Mouse (Mus musculus) intestine, embryonic 16.5 days (tissue): ENCODE data around the gene Slc38a8. TPM values are rescaled to one million over a fixed set of nuclear protein-coding genes. Genes with fewer than 3 reads are reported as not detected.

Experiments used
- ATAC-seq: fragments of 200-750 bp; cut with Nextera tagmentation; 2 replicates; pipeline ENCODE4 v1.8.0; 2017; ENCODE audit warnings: moderate TSS enrichment, moderate library complexity
- H3K27ac ChIP-seq: fragments of 300-500 bp; sonication (generic); 2 replicates; pipeline ENCODE4 v1.5.1; 2014; ENCODE audit warnings: mild to moderate bottlenecking, low read length
- H3K27me3 ChIP-seq: fragments of 300-500 bp; sonication (generic); replicated peaks from 2 replicates; pipeline ENCODE4 v1.6.1; 2014; ENCODE audit warnings: low read length, control low read depth, mixed read lengths; ENCODE audit not compliant: control insufficient read depth, insufficient read depth
- H3K36me3 ChIP-seq: fragments of 300-500 bp; sonication (generic); 2 replicates; pipeline ENCODE4 v1.6.1; 2014; ENCODE audit warnings: low read length, control low read depth; ENCODE audit not compliant: control insufficient read depth, insufficient read depth
- H3K4me1 ChIP-seq: fragments of 300-500 bp; sonication (generic); 2 replicates; pipeline ENCODE4 v1.6.1; 2014; ENCODE audit warnings: low read length, control low read depth, mixed read lengths; ENCODE audit not compliant: control insufficient read depth, insufficient read depth
- H3K4me2 ChIP-seq: fragments of 300-500 bp; sonication (generic); 2 replicates; pipeline ENCODE4 v1.6.1; 2014; ENCODE audit warnings: low read depth, low read length, control low read depth
- H3K4me3 ChIP-seq: fragments of 300-500 bp; sonication (generic); 2 replicates; pipeline ENCODE4 v1.5.1; 2014; ENCODE audit warnings: mild to moderate bottlenecking, low read length
- H3K9ac ChIP-seq: fragments of 300-500 bp; sonication (generic); 2 replicates; pipeline ENCODE4 v1.6.1; 2014; ENCODE audit warnings: low read depth, low read length
- H3K9me3 ChIP-seq: fragments of 300-500 bp; sonication (generic); 2 replicates; pipeline ENCODE4 v1.6.1; 2016; ENCODE audit warnings: low read length, control low read depth; ENCODE audit not compliant: control insufficient read depth
- WGBS: fragments of 180-500 bp; shearing (Covaris S2); extraction: QIAGEN DNeasy Blood & Tissue Kit; methylation state at CpG from one replicate; pipeline ENCODE4 v1.1.7; 2014; 5-methylcytosine and 5-hydroxymethylcytosine counted together
- polyA plus RNA-seq: library from polyadenylated mRNA; unstranded; fragments of >200 nt; fragmentation: Nextera tagmentation; extraction: Ambion mirVana; gene quantifications from 2 replicates; pipeline ENCODE4 v1.2.1, GENCODE M21; 2015

The Slc38a8 gene
- polyA plus RNA-seq, 1 experiment from 2014 or later: 0.06 TPM

DNA sequence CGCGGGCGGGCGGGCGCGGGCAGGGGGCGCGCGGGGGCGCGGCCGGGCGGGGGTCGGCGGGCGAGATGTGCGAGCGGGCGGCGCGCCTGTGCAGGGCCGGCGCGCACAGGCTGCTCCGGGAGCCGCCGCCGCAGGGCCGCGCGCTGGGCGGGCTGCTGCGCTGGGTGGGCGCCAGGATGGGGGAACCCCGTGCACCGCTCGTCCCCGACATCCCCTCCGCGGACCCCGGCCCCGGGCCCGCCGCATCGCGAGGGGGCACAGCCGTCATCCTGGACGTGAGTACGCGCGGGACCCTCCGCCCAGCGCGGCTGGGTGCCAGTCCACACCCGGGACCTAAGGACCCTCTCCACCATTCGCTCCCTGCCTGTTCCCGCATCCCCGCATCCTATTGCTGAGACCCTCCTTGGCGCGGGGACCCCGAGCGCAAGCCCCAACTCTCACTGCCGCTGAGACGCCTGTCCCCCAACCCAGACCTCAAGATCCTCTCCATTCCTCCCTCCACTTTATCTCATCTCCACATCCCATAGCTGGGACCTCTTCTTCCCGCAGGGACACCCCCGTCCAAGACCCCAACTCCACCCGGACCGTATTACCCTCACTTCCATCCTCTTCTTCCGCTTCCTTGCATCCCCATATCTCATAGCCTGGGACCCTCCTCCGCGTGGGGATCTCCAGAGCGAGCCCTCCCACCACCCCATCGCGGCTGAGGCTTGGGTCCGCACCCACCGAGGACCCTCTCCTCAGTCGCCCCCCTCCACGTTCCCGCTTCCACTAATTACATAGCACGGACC lies 54.3 kb downstream of the Slc38a8 start:
- Histone ChIP-seq H3K4me1 (peaks cover 8% of the 10 kb centered on the region), H3K27ac (no peak overlapping the region), H3K9ac (peak overlapping the region; percentile 74), H3K36me3 (no peaks in the 10 kb centered on the region), H3K4me3 (peak overlapping the region; percentile 68), H3K9me3 (no peaks in the 10 kb centered on the region), H3K4me2 (peak overlapping the region; percentile 100), H3K27me3 (peaks cover 17% of the 10 kb centered on the region)
- under 1% methylated on average over 56 of the region's 80 CpGs for WGBS
- 0 out of 2 replicates have a peak, but pooled peaks have one; percentile 17 for ATAC-seq

DNA sequence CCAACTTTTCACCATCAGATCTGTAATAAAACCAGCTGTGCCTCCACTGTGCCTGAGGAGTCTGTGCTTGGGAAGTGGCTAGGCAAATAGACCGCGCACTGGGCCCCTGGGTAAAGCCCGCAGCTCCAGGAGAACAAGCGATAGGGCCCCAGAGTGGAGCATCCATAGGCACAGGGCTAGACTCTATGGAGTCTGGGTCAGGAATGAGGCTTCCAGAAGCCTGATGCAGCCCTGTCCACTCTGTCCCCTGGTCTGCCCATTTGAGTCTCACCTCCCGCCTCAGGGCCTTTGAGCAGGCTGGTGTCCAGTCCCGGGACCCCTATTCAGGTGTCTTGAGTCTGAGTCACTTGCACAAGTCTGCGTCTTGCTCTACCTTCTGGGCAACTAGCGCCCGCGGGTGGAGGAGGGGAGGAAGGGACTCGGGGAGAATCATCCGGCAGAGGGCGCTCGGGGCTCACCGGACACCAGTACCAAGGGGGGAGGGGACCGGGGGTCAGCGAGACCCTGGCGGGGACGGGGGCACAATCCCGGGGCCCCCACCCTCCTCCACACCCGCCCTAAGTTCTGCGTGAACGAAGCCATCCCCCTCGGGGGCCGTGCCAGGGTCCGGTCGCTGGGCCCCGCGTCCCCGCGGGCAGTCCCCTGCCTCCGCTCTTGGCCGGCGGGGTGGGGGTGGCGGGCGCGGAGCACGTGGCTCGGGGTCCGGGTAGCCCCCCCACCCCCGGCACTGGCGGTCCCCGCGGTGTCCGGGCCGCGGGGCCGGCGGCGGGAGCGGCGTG lies 55.1 kb downstream of the Slc38a8 start, which contains the start of gene Necab2:
Gene Necab2 (plus strand): TSS at position 509 of the 779 bp plus-strand sequence.
- peak; percentile 72 for ATAC-seq
- Histone ChIP-seq H3K9me3 (no peaks in the 10 kb centered on the region), H3K4me1 (peaks cover 10% of the 10 kb centered on the region), H3K4me2 (peak within 1 kb of the TSS; percentile 100), H3K27ac (no peak within 1 kb of the TSS), H3K27me3 (peaks cover 17% of the 10 kb centered on the region), H3K4me3 (peak within 1 kb of the TSS; percentile 68), H3K36me3 (no peaks in the 10 kb centered on the region), H3K9ac (peak within 1 kb of the TSS; percentile 74)
- 2% methylated on average over 33 of the region's 52 CpGs for WGBS

DNA sequence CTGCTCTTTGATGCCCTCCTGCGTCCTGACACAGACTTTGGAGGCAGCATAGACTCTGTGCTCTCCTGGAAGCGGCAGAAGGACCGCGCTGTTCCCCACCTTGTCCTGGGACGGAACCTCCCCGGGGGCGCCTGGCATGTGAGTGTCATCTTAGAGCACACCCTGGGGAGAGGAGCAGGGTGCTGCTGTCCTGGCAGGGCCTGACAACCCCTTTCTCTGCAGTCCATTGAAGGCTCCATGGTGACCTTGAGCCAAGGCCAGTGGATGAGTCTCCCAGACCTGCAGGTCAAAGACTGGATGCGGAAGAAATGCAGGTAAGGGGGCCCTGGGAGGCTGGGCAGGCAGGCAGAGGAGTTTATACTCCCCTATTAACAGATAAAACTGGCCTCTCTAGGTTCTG lies 58.5 kb downstream of the Slc38a8 start:
- peaks cover 37% of the 10 kb centered on the region for H3K4me1 ChIP-seq
- peaks cover 8% of the 10 kb centered on the region for H3K27me3 ChIP-seq
- WGBS: 93% methylated on average over 8 of the region's 8 CpGs
- no peak overlapping the region for H3K9ac ChIP-seq
- no peaks in the 10 kb centered on the region for H3K9me3 ChIP-seq
- no peak overlapping the region for H3K4me3 ChIP-seq
- no peaks in the 10 kb centered on the region for H3K36me3 ChIP-seq
- no peak for ATAC-seq
- H3K27ac ChIP-seq: no peak overlapping the region
- no peak overlapping the region for H3K4me2 ChIP-seq

DNA sequence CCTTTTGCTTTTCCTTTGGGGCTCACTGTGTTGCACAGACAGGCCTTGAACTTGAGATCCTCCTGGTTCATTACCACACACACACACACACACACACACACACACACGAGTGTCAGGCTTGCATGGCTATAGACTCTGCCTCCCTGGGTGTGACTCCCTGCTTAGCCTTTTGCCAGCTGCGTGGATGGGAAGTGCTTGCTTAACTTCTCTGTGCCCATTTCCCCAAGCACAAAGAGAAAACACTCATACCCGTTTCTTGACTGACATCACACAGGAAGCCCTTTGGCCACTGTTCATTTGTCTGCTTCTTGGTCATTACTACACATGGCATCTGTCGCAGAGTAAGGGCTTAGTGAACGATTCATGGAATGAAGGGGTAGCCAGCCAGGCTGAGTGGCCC lies 59.5 kb downstream of the Slc38a8 start:
- H3K36me3 ChIP-seq: no peaks in the 10 kb centered on the region
- H3K4me1 ChIP-seq: peaks cover 46% of the 10 kb centered on the region
- H3K27me3 ChIP-seq: peaks cover under 1% of the 10 kb centered on the region; the same call in 1 of the 2 replicates
- H3K4me3 ChIP-seq: no peak overlapping the region
- H3K4me2 ChIP-seq: no peak overlapping the region
- H3K9me3 ChIP-seq: no peaks in the 10 kb centered on the region
- no peak for ATAC-seq
- H3K9ac ChIP-seq: no peak overlapping the region
- WGBS: 64% methylated on average over 5 of the region's 5 CpGs
- H3K27ac ChIP-seq: no peak overlapping the region

GRCm38 (mm10) chr8:119440952-119441270 lies 60.6 kb downstream of the Slc38a8 start:
- no peaks in the 10 kb centered on the region; the same call in 1 of the 2 replicates for H3K27me3 ChIP-seq
- H3K27ac ChIP-seq: peak overlapping the region; percentile 71
- ATAC-seq: peak; percentile 81
- peak overlapping the region; percentile 32; the same call in 1 of the 2 replicates for H3K4me2 ChIP-seq
- H3K9me3 ChIP-seq: no peaks in the 10 kb centered on the region
- no peaks in the 10 kb centered on the region for H3K36me3 ChIP-seq
- H3K4me3 ChIP-seq: no peak overlapping the region
- H3K9ac ChIP-seq: peak overlapping the region; percentile 50; the same call in 1 of the 2 replicates
- peaks cover 47% of the 10 kb centered on the region for H3K4me1 ChIP-seq
- WGBS: 41% methylated on average over 1 of the region's 1 CpGs

- Histone ChIP-seq H3K4me3 (no peak overlapping the region), H3K9me3 (no peaks in the 10 kb centered on the region), H3K4me2 (peak overlapping the region; percentile 32; the same call in 1 of the 2 replicates), H3K36me3 (no peaks in the 10 kb centered on the region), H3K27me3 (no peaks in the 10 kb centered on the region; the same call in 1 of the 2 replicates), H3K9ac (peak overlapping the region; percentile 35; the same call in 1 of the 2 replicates), H3K27ac (peak overlapping the region; percentile 71), H3K4me1 (peaks cover 43% of the 10 kb centered on the region)
- WGBS: 15% methylated on average over 16 of the region's 16 CpGs
- peak; percentile 70 for ATAC-seq
These were observed 61.1 kb downstream of the Slc38a8 start for GRCm38 (mm10) chr8:119440250-119440951.

GRCm38 (mm10) chr8:119439893-119440249 lies 61.6 kb downstream of the Slc38a8 start:
- ATAC-seq: 0 out of 2 replicates have a peak, but pooled peaks have one; percentile 2
- no peaks in the 10 kb centered on the region for H3K27me3 ChIP-seq
- H3K9me3 ChIP-seq: no peaks in the 10 kb centered on the region
- 65% methylated on average over 7 of the region's 7 CpGs for WGBS
- H3K36me3 ChIP-seq: no peaks in the 10 kb centered on the region
- H3K9ac ChIP-seq: peak overlapping the region; percentile 35; the same call in 1 of the 2 replicates
- H3K4me3 ChIP-seq: no peak overlapping the region
- peaks cover 43% of the 10 kb centered on the region for H3K4me1 ChIP-seq
- H3K27ac ChIP-seq: peak overlapping the region; percentile 71
- 0 out of 2 replicates have a peak overlapping the region, but pooled peaks have one; percentile 4 for H3K4me2 ChIP-seq

DNA sequence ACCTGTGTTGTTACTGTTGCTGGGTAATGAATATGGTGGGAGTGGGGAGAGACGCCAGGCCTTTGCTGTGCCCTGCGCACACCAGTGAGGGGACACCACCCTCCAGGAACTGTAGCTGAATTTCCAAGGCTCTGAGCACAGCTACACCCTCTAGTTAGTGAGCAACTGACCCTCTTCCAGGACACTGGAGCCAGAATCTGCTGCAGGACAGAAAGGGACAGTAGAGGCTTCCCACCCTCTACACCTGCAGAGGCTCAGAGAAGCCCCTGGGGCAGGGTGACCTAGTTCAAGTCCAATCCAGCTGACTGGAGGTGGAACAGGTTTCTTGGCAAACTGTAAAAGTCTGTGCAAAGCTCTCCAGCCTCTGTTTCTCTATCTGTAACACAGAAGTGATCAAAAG lies 62.1 kb downstream of the Slc38a8 start:
- 0 out of 2 replicates have a peak overlapping the region, but pooled peaks have one; percentile 4 for H3K9ac ChIP-seq
- no peaks in the 10 kb centered on the region for H3K36me3 ChIP-seq
- H3K9me3 ChIP-seq: no peaks in the 10 kb centered on the region
- no peak for ATAC-seq
- H3K27me3 ChIP-seq: no peaks in the 10 kb centered on the region
- H3K27ac ChIP-seq: peak overlapping the region; percentile 71
- 97% methylated on average over 2 of the region's 2 CpGs for WGBS
- H3K4me2 ChIP-seq: 0 out of 2 replicates have a peak overlapping the region, but pooled peaks have one; percentile 6
- peaks cover 47% of the 10 kb centered on the region for H3K4me1 ChIP-seq
- no peak overlapping the region for H3K4me3 ChIP-seq
